Mouse (Mus musculus) midbrain, embryonic 16.5 days (tissue): Measurements from ENCODE around the gene Msx1. TPM values are rescaled to one million over a fixed set of nuclear protein-coding genes. Genes with fewer than 3 reads are reported as not detected.
A peak's percentile ranks its signal among the peaks of the same experiment; 100 is the strongest.

Experiments used
- ATAC-seq: fragments of 200-750 bp; cut with Nextera tagmentation; 2 replicates; pipeline ENCODE4 v1.8.0; 2017; ENCODE audit warnings: moderate TSS enrichment
- H3K27ac ChIP-seq: fragments of 300-500 bp; sonication (generic); 2 replicates; pipeline ENCODE4 v1.5.1; 2014; ENCODE audit warnings: mild to moderate bottlenecking, low read length, mixed read lengths
- H3K27me3 ChIP-seq: fragments of 300-500 bp; sonication (generic); 2 replicates; pipeline ENCODE4 v1.6.1; 2014; ENCODE audit warnings: low read depth, low read length, mixed read lengths; ENCODE audit not compliant: control insufficient read depth, insufficient read depth
- H3K36me3 ChIP-seq: fragments of 300-500 bp; sonication (generic); 2 replicates; pipeline ENCODE4 v1.6.1; 2014; ENCODE audit warnings: mild to moderate bottlenecking, low read length, moderate library complexity, mixed read lengths; ENCODE audit not compliant: control insufficient read depth, insufficient read depth
- H3K4me1 ChIP-seq: fragments of 300-500 bp; sonication (generic); 2 replicates; pipeline ENCODE4 v1.6.1; 2014; ENCODE audit warnings: mild to moderate bottlenecking, low read length, mixed read lengths; ENCODE audit not compliant: control insufficient read depth, insufficient read depth
- H3K4me2 ChIP-seq: fragments of 300-500 bp; sonication (generic); 2 replicates; pipeline ENCODE4 v1.6.1; 2014; ENCODE audit warnings: mild to moderate bottlenecking, low read length, mixed read lengths
- H3K4me3 ChIP-seq: fragments of 300-500 bp; sonication (generic); 2 replicates; pipeline ENCODE4 v1.5.1; 2014; ENCODE audit warnings: low read depth, mild to moderate bottlenecking, low read length, moderate library complexity, mixed read lengths
- H3K9ac ChIP-seq: fragments of 300-500 bp; sonication (generic); 2 replicates; pipeline ENCODE4 v1.6.1; 2014; ENCODE audit warnings: low read depth, low read length, mixed read lengths
- H3K9me3 ChIP-seq: fragments of 300-500 bp; sonication (generic); replicated peaks from 2 replicates; pipeline ENCODE4 v1.6.1; 2014; ENCODE audit warnings: mild to moderate bottlenecking, low read length, mixed read lengths; ENCODE audit not compliant: control insufficient read depth, poor library complexity, severe bottlenecking
- WGBS: fragments of 180-500 bp; shearing (Covaris S2); extraction: QIAGEN DNeasy Blood & Tissue Kit; methylation state at CpG from one replicate; pipeline ENCODE4 v1.1.7; 2014; 5-methylcytosine and 5-hydroxymethylcytosine counted together
- polyA plus RNA-seq: library from polyadenylated mRNA; unstranded; fragments of >200 nt; fragmentation: Nextera tagmentation; extraction: Ambion mirVana; gene quantifications from 2 replicates; pipeline ENCODE4 v1.2.1, GENCODE M21; 2015

Msx1 gene
- polyA plus RNA-seq, 1 experiment from 2014 or later, result 10.8 TPM

GRCm38 (mm10) chr5:37816907-37817657 is 7.3 kb downstream of the Msx1 start:
- no peaks in the 10 kb centered on the region for H3K36me3 ChIP-seq
- peaks cover 60% of the 10 kb centered on the region for H3K27me3 ChIP-seq
- no peak overlapping the region for H3K4me3 ChIP-seq
- H3K4me1 ChIP-seq, result 0 out of 2 replicates have a peak, but pooled peaks cover 3% of the 10 kb centered on the region
- ATAC-seq, result 0 out of 2 replicates have a peak, but pooled peaks have one; percentile 31
- H3K4me2 ChIP-seq, result peak overlapping the region; percentile 12; the same call in 1 of the 2 replicates
- WGBS, result under 1% methylated on average over 46 of the region's 46 CpGs
- H3K27ac ChIP-seq, result no peak overlapping the region
- H3K9ac ChIP-seq, result no peak overlapping the region
- H3K9me3 ChIP-seq, result no peaks in the 10 kb centered on the region

GRCm38 (mm10) chr5:37815909-37816308 is 8.5 kb downstream of the Msx1 start:
- H3K9ac ChIP-seq, result no peak overlapping the region
- no peaks in the 10 kb centered on the region for H3K36me3 ChIP-seq
- H3K9me3 ChIP-seq, result no peaks in the 10 kb centered on the region
- H3K27ac ChIP-seq, result no peak overlapping the region
- WGBS, result 84% methylated on average over 4 of the region's 4 CpGs
- H3K4me1 ChIP-seq, result 0 out of 2 replicates have a peak, but pooled peaks cover 3% of the 10 kb centered on the region
- peaks cover 54% of the 10 kb centered on the region for H3K27me3 ChIP-seq
- H3K4me3 ChIP-seq, result no peak overlapping the region
- ATAC-seq, result no peak
- H3K4me2 ChIP-seq, result no peak overlapping the region

GRCm38 (mm10) chr5:37814169-37814568 is 10.2 kb downstream of the Msx1 start:
- no peak overlapping the region for H3K4me2 ChIP-seq
- peaks cover 40% of the 10 kb centered on the region for H3K27me3 ChIP-seq
- H3K4me1 ChIP-seq, result 0 out of 2 replicates have a peak, but pooled peaks cover 3% of the 10 kb centered on the region
- H3K36me3 ChIP-seq, result no peaks in the 10 kb centered on the region
- H3K4me3 ChIP-seq, result no peak overlapping the region
- no peak for ATAC-seq
- H3K9ac ChIP-seq, result no peak overlapping the region
- no peaks in the 10 kb centered on the region for H3K9me3 ChIP-seq
- no peak overlapping the region for H3K27ac ChIP-seq

- 80% methylated on average over 6 of the region's 6 CpGs for WGBS
- H3K4me1 ChIP-seq, result no peaks in the 10 kb centered on the region
- no peaks in the 10 kb centered on the region for H3K36me3 ChIP-seq
- H3K4me3 ChIP-seq, result no peak overlapping the region
- no peak overlapping the region for H3K4me2 ChIP-seq
- no peak overlapping the region for H3K9ac ChIP-seq
- H3K27me3 ChIP-seq, result no peaks in the 10 kb centered on the region
- H3K27ac ChIP-seq, result no peak overlapping the region
- ATAC-seq, result no peak
- no peaks in the 10 kb centered on the region for H3K9me3 ChIP-seq
Observed at GRCm38 (mm10) chr5:37805291-37805690, 19.1 kb downstream of the Msx1 start.

- Histone ChIP-seq H3K27me3 (no peaks in the 10 kb centered on the region), H3K36me3 (no peaks in the 10 kb centered on the region), H3K4me3 (no peak overlapping the region), H3K4me2 (no peak overlapping the region), H3K27ac (no peak overlapping the region), H3K4me1 (no peaks in the 10 kb centered on the region), H3K9me3 (no peaks in the 10 kb centered on the region), H3K9ac (no peak overlapping the region)
- WGBS, result 67% methylated on average over 8 of the region's 8 CpGs
- ATAC-seq, result no peak
Observed at GRCm38 (mm10) chr5:37804512-37805118, 19.8 kb downstream of the Msx1 start.

- H3K4me3 ChIP-seq, result no peak overlapping the region
- no peak overlapping the region for H3K27ac ChIP-seq
- H3K9ac ChIP-seq, result no peak overlapping the region
- WGBS, result 73% methylated on average over 6 of the region's 6 CpGs
- ATAC-seq, result no peak
- H3K4me1 ChIP-seq, result no peaks in the 10 kb centered on the region
- no peaks in the 10 kb centered on the region for H3K36me3 ChIP-seq
- no peaks in the 10 kb centered on the region for H3K9me3 ChIP-seq
- no peak overlapping the region for H3K4me2 ChIP-seq
- H3K27me3 ChIP-seq, result no peaks in the 10 kb centered on the region
Observed at GRCm38 (mm10) chr5:37797251-37797650, 27.1 kb downstream of the Msx1 start.

- Histone ChIP-seq H3K4me1 (no peaks in the 10 kb centered on the region), H3K9me3 (no peaks in the 10 kb centered on the region), H3K4me2 (no peak overlapping the region), H3K36me3 (no peaks in the 10 kb centered on the region), H3K4me3 (no peak overlapping the region), H3K9ac (no peak overlapping the region), H3K27me3 (no peaks in the 10 kb centered on the region), H3K27ac (no peak overlapping the region)
- ATAC-seq, result no peak
- 76% methylated on average over 5 of the region's 5 CpGs for WGBS
Observed at GRCm38 (mm10) chr5:37796751-37797150, 27.6 kb downstream of the Msx1 start.

GRCm38 (mm10) chr5:37795691-37796090 is 28.7 kb downstream of the Msx1 start:
- no peak for ATAC-seq
- Histone ChIP-seq H3K36me3 (no peaks in the 10 kb centered on the region), H3K4me3 (no peak overlapping the region), H3K4me2 (no peak overlapping the region), H3K9ac (no peak overlapping the region), H3K27ac (no peak overlapping the region), H3K27me3 (no peaks in the 10 kb centered on the region), H3K4me1 (no peaks in the 10 kb centered on the region), H3K9me3 (no peaks in the 10 kb centered on the region)
- WGBS, result over 99% methylated on average over 6 of the region's 6 CpGs

- no peaks in the 10 kb centered on the region for H3K4me1 ChIP-seq
- no peak overlapping the region for H3K9ac ChIP-seq
- H3K36me3 ChIP-seq, result no peaks in the 10 kb centered on the region
- H3K4me2 ChIP-seq, result no peak overlapping the region
- no peak for ATAC-seq
- no peak overlapping the region for H3K4me3 ChIP-seq
- no peaks in the 10 kb centered on the region for H3K9me3 ChIP-seq
- WGBS, result 55% methylated on average over 5 of the region's 5 CpGs
- no peaks in the 10 kb centered on the region for H3K27me3 ChIP-seq
- no peak overlapping the region for H3K27ac ChIP-seq
Observed at GRCm38 (mm10) chr5:37792154-37792553, 32.2 kb downstream of the Msx1 start.
